Mouse (Mus musculus) G1E (cell line): ENCODE measurements around the gene AC124502.3. TPM values are rescaled to one million over a fixed set of nuclear protein-coding genes. Genes with fewer than 3 reads are reported as not detected.

ENCODE experiments used
- ATAC-seq: 2 replicates; pipeline ENCODE4 v1.8.0; 2016; ENCODE audit warnings: mild to moderate bottlenecking; ENCODE audit not compliant: insufficient number of reproducible peaks, poor library complexity, low FRiP score, severe bottlenecking; ENCODE audit errors: extremely low read depth
- DNase-seq: peaks from one replicate; pipeline ENCODE4 v3.0.0; 2012; ENCODE audit warnings: low spot score
- H3K27me3 ChIP-seq: 2 replicates; pipeline ENCODE4 v1.6.1; 2012; ENCODE audit warnings: mild to moderate bottlenecking, low read length, inconsistent platforms; ENCODE audit not compliant: insufficient read depth
- H3K36me3 ChIP-seq: replicated peaks from 2 replicates; pipeline ENCODE3; 2012; ENCODE audit warnings: mild to moderate bottlenecking, inconsistent platforms
- H3K4me1 ChIP-seq: 2 replicates; pipeline ENCODE4 v1.6.1; 2012; ENCODE audit warnings: low read depth, low read length, inconsistent platforms, mixed read lengths; ENCODE audit not compliant: insufficient read depth
- H3K4me3 ChIP-seq: 2 replicates; pipeline ENCODE4 v1.5.1; 2012; ENCODE audit warnings: low read depth, mild to moderate bottlenecking, inconsistent platforms, low read length, moderate library complexity, mixed read lengths
- H3K9me3 ChIP-seq: replicated peaks from 2 replicates; pipeline ENCODE4 v1.6.1; 2012; ENCODE audit warnings: inconsistent platforms
- CTCF ChIP-seq: IDR thresholded peaks from 2 replicates; pipeline ENCODE4 v1.5.1; 2012; ENCODE audit warnings: low read depth, low read length, inconsistent platforms, mixed read lengths
- GATA1 ChIP-seq: IDR thresholded peaks from 2 replicates; pipeline ENCODE4 v1.6.1; 2012; ENCODE audit warnings: borderline replicate concordance, low read length, inconsistent platforms, mixed read lengths
- GATA2 ChIP-seq: IDR thresholded peaks from 2 replicates; pipeline ENCODE4 v1.6.1; 2012; ENCODE audit warnings: low read depth, low read length, inconsistent platforms, borderline replicate concordance
- POLR2AphosphoS5 ChIP-seq: IDR thresholded peaks from 2 replicates; pipeline ENCODE4 v1.6.1; 2012; ENCODE audit warnings: low read depth, low read length, inconsistent platforms; ENCODE audit not compliant: insufficient replicate concordance
- TAL1 ChIP-seq: conservative IDR thresholded peaks from 2 replicates; pipeline ENCODE4 v1.6.1; 2012; ENCODE audit warnings: low read depth, low read length, inconsistent platforms, mixed read lengths
- polyA plus RNA-seq: library from polyadenylated mRNA; stranded (reverse); fragments of >175 nt; gene quantifications from 2 replicates; pipeline ENCODE4 v1.2.3, GENCODE M21; 2012
- total RNA-seq, 2 experiments: library from RNA; stranded (forward) in 1 of 2; stranded (reverse) in 1 of 2; fragments of 200-1000 nt in 1 of 2; fragments of >200 nt in 1 of 2; fragmentation: Nextera tagmentation in 1 of 2; gene quantifications; 2 replicates each; pipeline ENCODE4 v1.2.3; 2014 to 2017

Gene AC124502.3
- total and polyA plus RNA-seq, 3 experiments: 0.34 to 6.6 (median 0.60) TPM

DNA sequence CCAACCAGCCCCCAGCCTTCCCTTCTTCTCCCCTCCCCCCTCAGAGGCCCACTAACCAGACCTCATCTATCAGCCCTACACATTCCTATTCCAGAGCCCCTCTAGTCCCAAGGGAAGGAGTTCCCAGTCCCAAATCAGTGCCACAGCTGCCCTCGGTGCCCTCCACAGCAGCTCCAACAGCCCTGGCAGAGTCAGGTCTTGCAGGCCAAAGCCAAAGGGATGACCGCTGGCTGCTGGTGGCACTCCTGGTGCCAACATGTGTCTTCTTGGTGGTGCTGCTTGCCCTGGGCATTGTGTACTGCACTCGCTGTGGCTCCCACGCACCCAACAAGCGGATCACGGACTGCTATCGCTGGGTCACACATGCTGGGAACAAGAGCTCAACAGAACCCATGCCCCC is 31.3 kb downstream of the AC124502.3 start:
- Histone ChIP-seq H3K4me3 (no peak overlapping the region), H3K4me1 (peaks cover 43% of the 10 kb centered on the region), H3K36me3 (no peaks in the 10 kb centered on the region), H3K27me3 (peaks cover 47% of the 10 kb centered on the region), H3K9me3 (no peaks in the 10 kb centered on the region)
- ATAC-seq (no peak), DNase-seq (no peak)
- TF ChIP-seq GATA2 (no peak), TAL1 (no peak), CTCF (no peak), GATA1 (no peak), POLR2AphosphoS5 (no peak)

DNA sequence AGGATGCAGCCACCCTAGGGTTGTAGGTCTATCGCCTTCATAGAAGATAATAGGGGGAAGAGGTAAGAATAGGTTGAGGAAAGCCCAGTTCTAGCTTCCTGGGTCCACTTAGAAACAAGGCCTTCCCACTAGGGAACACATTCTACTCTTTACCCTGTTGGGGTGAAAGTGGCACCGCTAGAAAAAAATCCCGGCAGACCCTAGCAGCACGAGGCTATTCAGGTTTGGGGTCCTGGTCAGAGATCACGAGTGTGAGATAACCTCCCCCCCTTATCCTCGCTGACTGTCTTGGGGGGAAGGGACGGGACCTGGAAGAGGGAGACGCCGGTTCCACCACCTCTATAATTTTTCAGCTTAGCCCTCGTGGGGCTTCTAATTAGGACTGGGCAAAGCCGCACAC is 32.4 kb downstream of the AC124502.3 start:
- no peak for TF ChIP-seq GATA2
- TF ChIP-seq CTCF: no peak
- TF ChIP-seq POLR2AphosphoS5: no peak
- no peak for TF ChIP-seq TAL1
- TF ChIP-seq GATA1: no peak
- Histone ChIP-seq H3K36me3 (no peaks in the 10 kb centered on the region), H3K27me3 (peaks cover 47% of the 10 kb centered on the region), H3K4me1 (peaks cover 43% of the 10 kb centered on the region), H3K4me3 (peak overlapping the region; percentile 70; the same call in 1 of the 2 replicates), H3K9me3 (no peaks in the 10 kb centered on the region)
- ATAC-seq (no peak), DNase-seq (no peak)

DNA sequence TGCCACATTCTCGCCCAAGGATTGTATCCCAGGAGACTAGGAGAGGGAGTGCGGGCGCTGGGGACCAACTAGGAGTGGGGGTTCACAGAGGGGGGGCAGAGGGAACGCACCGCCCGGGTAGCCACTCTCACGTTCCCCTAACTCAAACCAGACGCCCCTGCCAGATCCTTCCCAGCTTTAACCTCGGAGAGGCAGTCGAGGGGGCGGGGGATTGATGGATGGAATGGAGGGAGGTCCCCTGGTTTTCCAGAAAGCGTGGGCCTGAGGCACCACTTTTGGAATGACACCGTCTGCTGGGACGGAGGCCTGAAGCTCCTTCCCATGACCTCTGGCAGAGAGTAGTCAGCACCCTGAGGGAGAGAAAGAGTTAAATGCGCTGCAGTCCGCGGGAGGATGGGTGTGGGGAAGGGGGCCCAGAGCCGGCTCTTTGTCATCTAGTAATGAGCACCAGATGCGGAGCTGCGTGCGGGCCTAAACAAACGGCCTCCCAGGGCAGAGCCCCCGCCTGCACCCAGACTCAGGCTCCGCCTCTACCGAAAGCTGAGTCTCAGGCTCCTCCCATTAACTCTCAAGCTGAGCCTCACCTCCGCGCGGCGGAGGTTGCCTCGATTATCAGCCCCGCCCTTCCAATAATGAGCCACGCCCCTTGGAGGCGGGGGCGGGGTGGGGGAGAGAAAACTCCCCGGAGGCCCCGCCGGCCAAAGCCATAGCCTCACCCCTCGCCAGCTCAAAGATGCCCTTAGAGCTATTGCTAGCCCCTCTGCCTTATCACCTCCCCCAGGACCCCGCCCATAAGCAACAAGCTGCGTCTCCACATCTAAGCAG is 33.1 kb downstream of the AC124502.3 start:
- peak overlapping the region; percentile 70 for H3K4me3 ChIP-seq
- H3K36me3 ChIP-seq: no peaks in the 10 kb centered on the region
- H3K9me3 ChIP-seq: no peaks in the 10 kb centered on the region
- H3K27me3 ChIP-seq: peaks cover 50% of the 10 kb centered on the region
- DNase-seq (peak; percentile 83), ATAC-seq (peak; percentile 75)
- TF ChIP-seq GATA1 (no peak), TAL1 (no peak), GATA2 (no peak), CTCF (no peak), POLR2AphosphoS5 (no peak)
- H3K4me1 ChIP-seq: peaks cover 43% of the 10 kb centered on the region

DNA sequence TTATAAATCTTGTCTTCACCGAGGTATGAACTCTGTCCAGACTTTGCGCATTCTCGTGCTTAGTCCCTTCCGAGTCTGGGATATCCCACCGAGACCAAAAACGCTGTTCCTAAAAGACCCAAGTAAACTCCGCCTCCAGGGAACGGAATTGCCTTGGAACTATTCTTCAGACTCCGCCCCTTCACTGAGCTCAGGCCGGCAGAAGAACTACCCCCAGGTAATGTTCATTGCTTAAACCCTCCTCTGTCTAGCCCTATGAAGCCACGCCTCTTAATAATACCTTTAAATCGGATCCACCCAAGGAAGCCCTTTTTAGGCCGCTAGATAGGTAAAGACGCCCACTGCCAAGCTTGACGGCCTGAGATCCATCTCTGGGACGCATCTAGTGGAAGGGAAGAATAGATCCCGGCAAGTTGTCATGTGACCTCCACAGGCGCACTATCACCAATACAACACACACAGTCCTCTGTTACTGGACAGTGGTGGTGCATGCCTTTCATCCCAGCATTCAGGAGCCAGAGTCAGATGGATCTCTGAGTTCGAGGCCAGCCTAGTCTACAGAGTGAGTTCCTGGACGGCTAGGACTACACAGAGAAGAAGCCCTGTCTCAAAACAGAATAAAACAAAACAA is 33.8 kb downstream of the AC124502.3 start:
- ATAC-seq (no peak), DNase-seq (no peak)
- Histone ChIP-seq H3K9me3 (no peaks in the 10 kb centered on the region), H3K27me3 (peaks cover 43% of the 10 kb centered on the region), H3K36me3 (no peaks in the 10 kb centered on the region), H3K4me1 (peaks cover 35% of the 10 kb centered on the region), H3K4me3 (peak overlapping the region; percentile 70)
- TF ChIP-seq GATA2 (no peak), POLR2AphosphoS5 (no peak), TAL1 (no peak), GATA1 (no peak), CTCF (no peak)

DNA sequence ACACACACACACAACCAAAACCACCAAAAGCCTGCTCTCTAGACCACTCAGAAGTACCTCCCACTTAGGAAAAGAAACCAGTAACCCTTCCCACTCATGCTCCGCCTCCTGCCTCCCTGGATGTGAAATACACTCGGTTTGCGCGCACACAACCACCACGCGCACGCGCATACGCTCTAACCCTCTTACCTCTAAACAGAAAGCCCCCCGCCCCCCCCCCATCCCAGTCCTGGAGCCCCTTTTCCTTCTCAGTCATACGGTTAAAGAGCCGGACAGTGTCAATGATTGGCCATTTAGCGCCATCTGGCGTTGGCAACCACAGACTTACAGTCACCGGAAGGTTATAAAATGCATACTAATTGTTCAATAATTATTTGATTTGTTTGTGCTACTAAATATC is 34.3 kb downstream of the AC124502.3 start:
- Histone ChIP-seq H3K4me3 (peak overlapping the region; percentile 70; the same call in 1 of the 2 replicates), H3K9me3 (no peaks in the 10 kb centered on the region), H3K36me3 (no peaks in the 10 kb centered on the region), H3K27me3 (peaks cover 40% of the 10 kb centered on the region), H3K4me1 (peaks cover 30% of the 10 kb centered on the region)
- DNase-seq (no peak), ATAC-seq (no peak)
- TF ChIP-seq POLR2AphosphoS5: no peak
- TF ChIP-seq CTCF: 0 out of 2 replicates have a peak, but pooled peaks have one; percentile 19
- no peak for TF ChIP-seq TAL1
- TF ChIP-seq GATA2: no peak

DNA sequence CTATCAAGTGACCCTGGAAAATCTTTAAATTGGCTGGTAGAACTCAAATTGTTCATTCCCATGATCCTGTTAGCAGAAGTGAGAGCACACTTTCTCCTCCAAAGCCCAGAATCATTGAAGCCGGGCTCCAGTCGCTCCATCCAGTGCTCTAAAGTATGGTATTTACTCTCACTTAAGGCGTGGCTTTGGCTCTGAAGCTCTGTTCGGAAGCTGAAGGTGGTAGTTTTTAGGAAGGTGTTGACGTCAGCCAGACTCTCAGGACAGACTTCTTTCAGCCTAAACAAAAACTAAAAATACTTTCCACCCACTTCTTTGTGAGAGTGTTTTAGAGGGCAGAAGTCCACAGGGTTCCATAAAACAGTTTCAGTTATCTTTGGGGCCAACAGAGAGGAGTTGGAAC is 34.8 kb downstream of the AC124502.3 start:
- Histone ChIP-seq H3K4me3 (no peak overlapping the region), H3K36me3 (no peaks in the 10 kb centered on the region), H3K9me3 (no peaks in the 10 kb centered on the region), H3K4me1 (peaks cover 25% of the 10 kb centered on the region), H3K27me3 (peaks cover 35% of the 10 kb centered on the region)
- ATAC-seq (no peak), DNase-seq (no peak)
- TF ChIP-seq POLR2AphosphoS5 (no peak), GATA2 (no peak), CTCF (no peak), GATA1 (no peak), TAL1 (no peak)
